14 mouse cellular contexts compared by ENCODE assay signal in the genomic region with DNA sequence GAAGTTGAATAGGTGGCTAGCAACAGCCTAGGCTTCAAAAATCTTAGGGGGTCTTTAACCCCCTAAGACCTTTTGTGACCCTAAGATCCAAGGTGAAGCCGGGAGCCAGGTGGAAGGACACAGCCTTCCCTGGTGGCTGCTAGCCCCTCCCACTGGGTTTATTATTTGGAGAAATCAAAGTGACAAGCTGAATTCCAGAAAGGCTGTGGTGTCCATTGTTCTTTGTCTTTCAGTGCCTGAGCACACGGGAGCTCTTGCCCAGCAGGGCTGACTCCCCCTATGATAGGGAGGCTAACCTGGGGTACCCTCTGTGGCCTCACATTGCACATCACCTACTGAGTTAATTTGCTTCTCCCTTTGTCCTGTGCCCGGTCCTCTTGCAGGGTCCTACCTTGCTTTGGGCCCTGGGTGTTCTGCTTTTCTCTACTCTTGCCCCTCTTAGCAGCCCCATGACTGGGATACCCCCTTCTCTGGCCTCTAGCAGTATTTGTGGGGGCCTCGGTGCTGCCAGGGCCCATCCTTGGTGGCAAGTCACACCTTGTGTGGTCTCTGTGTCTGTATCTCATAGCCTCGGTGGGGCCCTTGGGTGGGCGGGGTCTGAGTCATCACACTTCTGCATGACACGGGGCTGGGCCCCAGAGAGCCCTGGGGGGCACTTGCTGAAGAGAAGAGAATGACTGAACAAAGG. TPM values are rescaled to one million over a fixed set of nuclear protein-coding genes. Genes with fewer than 3 reads are reported as not detected.
DNase-seq lines count a peak whose midpoint lies in the region; ATAC-seq lines count a peak whose summit lies in the region.
"Had no signal": no experiment of that assay in that cellular context is flagged by ENCODE, and none has a peak within 500 bp of the region (broad histone marks: within the 10 kb centered on the region; RNA-seq: fewer than 3 reads in every experiment).

No protein-coding gene starts in this region.

- no peak overlapping the region for H3K9ac ChIP-seq in midbrain, embryonic 15.5 days
- peak overlapping the region; percentile 47; the same call in 1 of the 2 replicates for H3K9ac ChIP-seq in embryonic facial prominence, embryonic 13.5 days
- no peak overlapping the region for H3K9ac ChIP-seq in forebrain, embryonic 13.5 days
- no peak overlapping the region for H3K9ac ChIP-seq in limb, embryonic 13.5 days
- H3K9ac ChIP-seq: liver, postnatal 0 days had no signal

- no peak overlapping the region for H3K4me2 ChIP-seq in midbrain, embryonic 15.5 days
- no peak overlapping the region for H3K4me2 ChIP-seq in embryonic facial prominence, embryonic 13.5 days
- H3K4me2 ChIP-seq in forebrain, embryonic 13.5 days: no peak overlapping the region
- H3K4me2 ChIP-seq in limb, embryonic 13.5 days (replicated peaks): no peak overlapping the region

- DNase-seq in midbrain, embryonic 10.5 days (ENCODE audit: low spot score): no peak
- DNase-seq in thymus, postnatal 10 days (ENCODE audit: low spot score in 2 of 2): no peak
- DNase-seq in cerebellum, postnatal 14 days: no peak
- no peak for DNase-seq in T-cell, adult 2 months (ENCODE audit: low spot score)
- DNase-seq: cerebellum, adult 11-12 months; kidney, adult 11 months; kidney, postnatal 4 days; layer of hippocampus, postnatal 36 days; liver, postnatal 0 days; thymus, postnatal 4 days had no signal

- H3K9me3 ChIP-seq in midbrain, embryonic 10.5 days (replicated peaks): peaks cover 7% of the 10 kb centered on the region; the same call in 1 of the 2 replicates
- no peaks in the 10 kb centered on the region for H3K9me3 ChIP-seq in midbrain, embryonic 15.5 days
- no peaks in the 10 kb centered on the region for H3K9me3 ChIP-seq in embryonic facial prominence, embryonic 13.5 days
- H3K9me3 ChIP-seq in forebrain, embryonic 13.5 days (replicated peaks): no peaks in the 10 kb centered on the region
- H3K9me3 ChIP-seq in limb, embryonic 13.5 days: no peaks in the 10 kb centered on the region

- H3K4me3 ChIP-seq in midbrain, embryonic 10.5 days: no peak overlapping the region
- no peak overlapping the region for H3K4me3 ChIP-seq in midbrain, embryonic 15.5 days
- H3K4me3 ChIP-seq in embryonic facial prominence, embryonic 13.5 days: no peak overlapping the region
- no peak overlapping the region for H3K4me3 ChIP-seq in forebrain, embryonic 13.5 days
- H3K4me3 ChIP-seq in limb, embryonic 13.5 days: no peak overlapping the region

- no peak for ATAC-seq in midbrain, embryonic 15.5 days (replicated peaks)
- no peak for ATAC-seq in embryonic facial prominence, embryonic 13.5 days (ENCODE audit: insufficient number of reproducible peaks, insufficient read depth, low FRiP score, low TSS enrichment, low read depth)
- peak; percentile 19 for ATAC-seq in forebrain, embryonic 13.5 days
- peak; percentile 20; the same call in 1 of the 2 replicates for ATAC-seq in limb, embryonic 13.5 days (ENCODE audit: low FRiP score, low read depth)
- ATAC-seq: liver, postnatal 0 days had no signal

- 49% methylated on average over 7 of the region's 7 CpGs for WGBS in midbrain, embryonic 10.5 days
- WGBS in midbrain, embryonic 15.5 days: 31% methylated on average over 7 of the region's 7 CpGs
- WGBS in embryonic facial prominence, embryonic 13.5 days: 37% methylated on average over 7 of the region's 7 CpGs
- 27% methylated on average over 7 of the region's 7 CpGs for WGBS in forebrain, embryonic 13.5 days
- 46% methylated on average over 7 of the region's 7 CpGs for WGBS in limb, embryonic 13.5 days

- peaks cover 49% of the 10 kb centered on the region for H3K4me1 ChIP-seq in midbrain, embryonic 10.5 days
- peaks cover 16% of the 10 kb centered on the region for H3K4me1 ChIP-seq in midbrain, embryonic 15.5 days
- H3K4me1 ChIP-seq in embryonic facial prominence, embryonic 13.5 days: peaks cover 44% of the 10 kb centered on the region
- peaks cover 32% of the 10 kb centered on the region for H3K4me1 ChIP-seq in forebrain, embryonic 13.5 days
- H3K4me1 ChIP-seq in limb, embryonic 13.5 days: peaks cover 40% of the 10 kb centered on the region

- H3K27me3 ChIP-seq in midbrain, embryonic 10.5 days (ENCODE audit: low read depth, poor library complexity, severe bottlenecking): no peaks in the 10 kb centered on the region
- H3K27me3 ChIP-seq in midbrain, embryonic 15.5 days (replicated peaks): no peaks in the 10 kb centered on the region
- no peaks in the 10 kb centered on the region for H3K27me3 ChIP-seq in embryonic facial prominence, embryonic 13.5 days
- H3K27me3 ChIP-seq in forebrain, embryonic 13.5 days: no peaks in the 10 kb centered on the region
- H3K27me3 ChIP-seq in limb, embryonic 13.5 days: no peaks in the 10 kb centered on the region

- peaks cover 35% of the 10 kb centered on the region for H3K36me3 ChIP-seq in midbrain, embryonic 10.5 days
- H3K36me3 ChIP-seq in midbrain, embryonic 15.5 days (replicated peaks): no peaks in the 10 kb centered on the region
- H3K36me3 ChIP-seq in embryonic facial prominence, embryonic 13.5 days: peaks cover 35% of the 10 kb centered on the region
- peaks cover 40% of the 10 kb centered on the region for H3K36me3 ChIP-seq in forebrain, embryonic 13.5 days (ENCODE audit: poor library complexity, severe bottlenecking)
- H3K36me3 ChIP-seq in limb, embryonic 13.5 days: peaks cover 37% of the 10 kb centered on the region

- peak overlapping the region; percentile 77 for H3K27ac ChIP-seq in midbrain, embryonic 10.5 days (replicated peaks)
- H3K27ac ChIP-seq in midbrain, embryonic 15.5 days: no peak overlapping the region
- H3K27ac ChIP-seq in embryonic facial prominence, embryonic 13.5 days: peak overlapping the region; percentile 66
- H3K27ac ChIP-seq in forebrain, embryonic 13.5 days: peak overlapping the region; percentile 49
- H3K27ac ChIP-seq in limb, embryonic 13.5 days: no peak overlapping the region

RNA-seq across cellular contexts. Expression of a gene that starts 36.1 kb away (rescaled TPM):
- 3.3 and 4.7 TPM in 2 replicates for polyA plus RNA-seq in midbrain, embryonic 10.5 days (2016; fragmentation: Nextera tagmentation; extraction: Ambion mirVana)
- polyA plus RNA-seq in midbrain, embryonic 15.5 days (2015; fragmentation: Nextera tagmentation; extraction: Ambion mirVana): 7.2 and 8.6 TPM in 2 replicates
- 6.9 and 7.2 TPM in 2 replicates for polyA plus RNA-seq in embryonic facial prominence, embryonic 13.5 days (2015; fragmentation: Nextera tagmentation; extraction: Ambion mirVana)
- polyA plus RNA-seq in forebrain, embryonic 13.5 days (2015; fragmentation: Nextera tagmentation; extraction: Ambion mirVana): 10.9 and 14.4 TPM in 2 replicates
- 5.7 and 6.4 TPM in 2 replicates for polyA plus RNA-seq in limb, embryonic 13.5 days (2015; fragmentation: Nextera tagmentation; extraction: Ambion mirVana)

Comparison
In these comparisons a context has a peak if more than half of its experiments do, and no peak if none do; other contexts are left out.
1. H3K27ac ChIP-seq: peak in midbrain, embryonic 10.5 days (single experiment), embryonic facial prominence, embryonic 13.5 days (single experiment) and forebrain, embryonic 13.5 days (single experiment); none in midbrain, embryonic 15.5 days (single experiment) and limb, embryonic 13.5 days (single experiment).
2. ATAC-seq: peak in forebrain, embryonic 13.5 days (single experiment) and limb, embryonic 13.5 days (single experiment); none in midbrain, embryonic 15.5 days (single experiment) and embryonic facial prominence, embryonic 13.5 days (single experiment).